Mouse (Mus musculus) intestine, embryonic 15.5 days (tissue): ENCODE results near the gene Dpp6. TPM values are rescaled to one million over a fixed set of nuclear protein-coding genes. Genes with fewer than 3 reads are reported as not detected.

Experiments
- ATAC-seq: fragments of 200-750 bp; cut with Nextera tagmentation; 2 replicates; pipeline ENCODE4 v1.8.0; 2017; ENCODE audit warnings: moderate TSS enrichment, moderate library complexity
- H3K27ac ChIP-seq: fragments of 300-500 bp; sonication (generic); 2 replicates; pipeline ENCODE4 v1.5.1; 2015; ENCODE audit warnings: mild to moderate bottlenecking, inconsistent platforms
- H3K27me3 ChIP-seq: fragments of 300-500 bp; sonication (generic); replicated peaks from 2 replicates; pipeline ENCODE4 v1.6.1; 2015; ENCODE audit warnings: inconsistent platforms
- H3K36me3 ChIP-seq: fragments of 300-500 bp; sonication (generic); 2 replicates; pipeline ENCODE4 v1.6.1; 2015; ENCODE audit warnings: inconsistent platforms
- H3K4me1 ChIP-seq: fragments of 300-500 bp; sonication (generic); replicated peaks from 2 replicates; pipeline ENCODE4 v1.6.1; 2015; ENCODE audit warnings: inconsistent platforms
- H3K4me2 ChIP-seq: fragments of 300-500 bp; sonication (generic); replicated peaks from 2 replicates; pipeline ENCODE4 v1.6.1; 2015; ENCODE audit warnings: mild to moderate bottlenecking, inconsistent platforms
- H3K4me3 ChIP-seq: fragments of 300-500 bp; sonication (generic); replicated peaks from 2 replicates; pipeline ENCODE4 v1.5.1; 2015; ENCODE audit warnings: inconsistent platforms
- H3K9ac ChIP-seq: fragments of 300-500 bp; sonication (generic); 2 replicates; pipeline ENCODE4 v1.6.1; 2015; ENCODE audit warnings: inconsistent platforms
- H3K9me3 ChIP-seq: fragments of 300-500 bp; sonication (generic); 2 replicates; pipeline ENCODE4 v1.6.1; 2016; ENCODE audit warnings: inconsistent platforms
- WGBS: fragments of 180-500 bp; shearing (Covaris S2); methylation state at CpG from one replicate; pipeline ENCODE4 v1.1.7; 2015; 5-methylcytosine and 5-hydroxymethylcytosine counted together
- polyA plus RNA-seq: library from polyadenylated mRNA; unstranded; fragments of >200 nt; fragmentation: Nextera tagmentation; extraction: Ambion mirVana; gene quantifications from 2 replicates; pipeline ENCODE4 v1.2.1, GENCODE M21; 2015

The Dpp6 gene
- polyA plus RNA-seq, 1 experiment from 2014 or later, result 1.3 TPM

DNA sequence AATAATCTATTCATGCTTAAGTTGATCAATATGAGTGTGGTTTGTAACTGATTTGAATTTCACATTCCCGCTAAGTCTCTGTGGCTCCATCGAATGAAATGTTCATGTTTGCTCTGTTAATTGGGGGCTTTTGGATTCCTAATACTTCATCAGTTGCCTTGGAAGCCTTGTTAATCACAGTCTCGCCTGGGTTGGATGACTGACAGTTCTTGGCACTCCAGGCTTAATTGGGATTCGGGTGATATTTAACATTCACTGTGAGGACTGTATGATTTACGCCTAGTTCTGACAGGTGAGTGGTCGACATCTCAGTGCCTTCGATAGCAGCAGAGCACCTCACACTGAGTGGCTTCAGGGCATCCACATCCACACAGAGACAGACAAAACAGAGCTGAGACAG is 90.1 kb downstream of the Dpp6 start:
- H3K4me3 ChIP-seq, result no peak overlapping the region
- 76% methylated on average over 7 of the region's 7 CpGs for WGBS
- no peak overlapping the region for H3K9ac ChIP-seq
- H3K27me3 ChIP-seq, result no peaks in the 10 kb centered on the region
- peaks cover 8% of the 10 kb centered on the region; the same call in 1 of the 2 replicates for H3K4me1 ChIP-seq
- H3K27ac ChIP-seq, result no peak overlapping the region
- H3K9me3 ChIP-seq, result no peaks in the 10 kb centered on the region
- H3K4me2 ChIP-seq, result no peak overlapping the region
- no peak for ATAC-seq
- no peaks in the 10 kb centered on the region for H3K36me3 ChIP-seq

DNA sequence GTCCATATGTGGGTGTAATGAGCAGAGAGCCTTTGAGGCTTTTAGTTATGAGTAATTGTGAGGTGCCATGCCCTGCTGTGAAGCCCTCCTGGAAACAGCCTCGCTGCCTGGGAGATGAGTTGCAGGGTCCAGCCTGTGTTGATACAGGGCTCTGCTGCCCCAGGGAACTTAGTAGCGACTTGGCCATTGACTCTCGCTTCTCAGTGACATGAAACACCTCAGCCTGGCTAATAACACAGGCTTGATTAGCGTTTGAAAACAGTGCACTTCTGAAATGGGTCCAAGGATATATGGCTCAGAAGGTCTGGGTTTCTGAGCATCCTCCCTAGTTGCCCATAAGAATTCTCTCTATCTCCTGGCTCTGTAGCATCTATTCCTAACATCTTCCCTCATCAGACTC is 91.6 kb downstream of the Dpp6 start:
- WGBS, result 61% methylated on average over 4 of the region's 4 CpGs
- no peak overlapping the region for H3K27ac ChIP-seq
- no peak overlapping the region for H3K9ac ChIP-seq
- peaks cover 8% of the 10 kb centered on the region; the same call in 1 of the 2 replicates for H3K4me1 ChIP-seq
- H3K4me3 ChIP-seq, result no peak overlapping the region
- H3K36me3 ChIP-seq, result no peaks in the 10 kb centered on the region
- no peak overlapping the region for H3K4me2 ChIP-seq
- H3K9me3 ChIP-seq, result no peaks in the 10 kb centered on the region
- no peak for ATAC-seq
- H3K27me3 ChIP-seq, result no peaks in the 10 kb centered on the region

DNA sequence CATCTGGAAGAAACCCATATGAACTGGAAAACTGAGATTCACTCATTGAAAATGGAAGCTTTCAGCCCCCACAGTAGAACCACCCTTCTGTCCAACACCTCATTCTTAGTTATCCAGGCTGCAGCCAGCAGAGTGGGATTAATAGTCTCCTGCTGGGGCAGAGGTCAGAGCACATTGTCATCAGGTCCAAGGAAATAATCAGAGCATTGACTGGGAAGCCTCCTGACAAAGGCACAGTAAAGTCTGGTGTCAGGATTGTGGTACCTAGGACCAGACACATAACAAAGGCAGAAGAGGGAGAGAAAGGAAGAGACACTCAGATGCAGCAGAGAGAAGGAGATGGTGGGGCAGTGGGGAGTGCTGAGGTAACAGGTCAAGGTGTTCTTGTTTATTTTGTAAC is 93.3 kb downstream of the Dpp6 start:
- no peaks in the 10 kb centered on the region for H3K36me3 ChIP-seq
- ATAC-seq, result no peak
- H3K9me3 ChIP-seq, result no peaks in the 10 kb centered on the region
- H3K4me3 ChIP-seq, result no peak overlapping the region
- H3K9ac ChIP-seq, result no peak overlapping the region
- H3K27ac ChIP-seq, result no peak overlapping the region
- no peaks in the 10 kb centered on the region for H3K4me1 ChIP-seq
- no peaks in the 10 kb centered on the region for H3K27me3 ChIP-seq
- no peak overlapping the region for H3K4me2 ChIP-seq

DNA sequence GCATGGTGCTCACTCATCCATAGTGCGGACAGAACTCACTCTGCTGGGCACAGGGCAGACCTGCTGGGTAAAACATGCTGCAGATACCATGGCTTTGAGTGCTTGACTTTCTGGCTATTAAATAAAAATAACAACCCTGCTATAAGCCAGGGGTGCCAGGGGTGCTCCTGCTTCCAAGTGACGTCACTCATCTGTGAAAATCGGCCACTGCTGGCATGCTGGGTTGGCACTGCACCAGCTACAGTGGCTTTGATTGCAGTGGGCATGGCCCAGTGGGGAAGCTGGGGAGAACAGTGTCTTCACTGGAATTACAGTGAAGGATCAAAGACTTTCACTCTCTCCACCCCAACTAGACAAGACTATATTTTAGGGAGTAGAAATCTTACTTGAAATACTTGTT is 95.0 kb downstream of the Dpp6 start:
- no peaks in the 10 kb centered on the region for H3K9me3 ChIP-seq
- ATAC-seq, result no peak
- WGBS, result 90% methylated on average over 3 of the region's 3 CpGs
- H3K27me3 ChIP-seq, result no peaks in the 10 kb centered on the region
- no peak overlapping the region for H3K27ac ChIP-seq
- H3K4me2 ChIP-seq, result no peak overlapping the region
- no peak overlapping the region for H3K9ac ChIP-seq
- H3K36me3 ChIP-seq, result no peaks in the 10 kb centered on the region
- H3K4me1 ChIP-seq, result no peaks in the 10 kb centered on the region
- H3K4me3 ChIP-seq, result no peak overlapping the region

DNA sequence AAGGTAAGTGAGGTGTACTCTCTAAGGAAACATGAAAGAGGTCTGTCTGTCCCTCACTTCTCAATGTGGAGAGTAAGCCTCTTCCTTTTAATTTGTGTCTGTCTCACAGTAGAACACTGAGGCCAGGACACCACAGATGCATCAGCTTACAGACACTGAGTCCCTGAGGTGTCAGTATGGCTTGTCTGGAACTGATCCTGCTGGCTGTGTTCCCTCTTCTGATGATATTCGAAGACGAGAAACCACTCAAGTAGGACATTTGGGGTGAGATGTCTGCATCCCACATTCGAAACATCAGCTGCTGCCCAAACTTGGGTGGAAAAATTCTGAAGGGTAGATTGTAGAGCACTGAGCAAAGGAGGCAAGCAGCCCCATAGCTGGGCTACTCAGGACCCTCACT is 101.8 kb downstream of the Dpp6 start:
- Histone ChIP-seq H3K27me3 (no peaks in the 10 kb centered on the region), H3K4me1 (no peaks in the 10 kb centered on the region), H3K9ac (no peak overlapping the region), H3K4me2 (no peak overlapping the region), H3K4me3 (no peak overlapping the region), H3K27ac (no peak overlapping the region), H3K9me3 (no peaks in the 10 kb centered on the region), H3K36me3 (no peaks in the 10 kb centered on the region)
- no peak for ATAC-seq
- WGBS, result 90% methylated on average over 3 of the region's 3 CpGs

DNA sequence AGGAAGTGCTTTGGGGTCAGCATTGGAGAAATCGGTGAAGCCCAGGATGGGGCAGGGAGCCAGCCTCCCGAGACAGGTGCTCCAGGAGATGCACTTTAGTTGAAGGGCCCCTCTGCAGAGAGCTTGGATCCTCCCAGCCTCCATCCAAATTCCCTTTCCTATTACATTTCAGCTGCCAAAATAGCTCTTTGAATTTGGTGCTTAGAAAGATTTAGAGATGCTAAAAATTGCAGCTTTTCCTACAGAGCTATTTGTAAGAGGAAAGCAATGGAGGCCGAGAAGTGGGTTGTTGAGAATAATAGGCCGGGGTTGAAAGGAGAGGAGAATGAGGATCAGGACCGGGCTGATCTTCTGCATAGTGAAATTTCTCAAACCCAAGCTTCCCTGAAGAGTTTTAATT is 107.5 kb downstream of the Dpp6 start:
- Histone ChIP-seq H3K9ac (no peak overlapping the region), H3K4me3 (no peak overlapping the region), H3K36me3 (no peaks in the 10 kb centered on the region), H3K27me3 (no peaks in the 10 kb centered on the region), H3K27ac (no peak overlapping the region), H3K4me1 (no peaks in the 10 kb centered on the region), H3K9me3 (no peaks in the 10 kb centered on the region), H3K4me2 (no peak overlapping the region)
- 85% methylated on average over 5 of the region's 5 CpGs for WGBS
- ATAC-seq, result no peak

DNA sequence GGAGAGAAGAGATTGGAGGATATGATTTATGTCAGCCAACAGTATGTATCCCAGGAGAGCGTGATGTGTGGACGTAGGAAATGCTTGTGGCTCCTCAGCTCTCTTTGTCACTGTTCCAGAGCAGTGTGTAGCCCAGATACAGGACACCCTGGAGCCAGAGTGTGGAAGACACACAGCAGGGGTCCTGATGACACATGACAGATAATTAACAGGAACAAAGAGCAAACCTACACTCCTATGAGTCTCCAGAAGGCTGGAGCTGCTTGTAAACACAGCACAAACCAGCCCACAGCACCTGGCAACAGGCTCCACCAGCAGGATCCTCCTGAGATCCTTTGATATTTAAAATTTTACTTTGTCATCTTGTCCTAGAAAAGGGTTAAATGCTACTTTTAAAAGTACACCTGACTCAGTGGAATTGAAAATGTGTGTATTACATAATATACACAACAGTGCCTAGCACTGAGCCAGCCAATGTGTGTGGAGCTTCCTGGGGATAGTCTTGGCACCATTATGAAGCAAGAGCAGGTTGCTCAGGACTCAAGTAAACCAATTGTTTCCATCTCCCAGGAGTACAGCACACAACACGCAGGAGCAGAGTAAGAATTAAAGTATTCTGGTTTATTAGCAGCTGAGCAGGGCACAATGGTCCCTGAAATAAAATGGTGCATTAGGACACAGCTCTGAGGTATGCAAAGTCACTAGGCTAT is 115.6 kb downstream of the Dpp6 start:
- Histone ChIP-seq H3K4me2 (no peak overlapping the region), H3K36me3 (no peaks in the 10 kb centered on the region), H3K9me3 (no peaks in the 10 kb centered on the region), H3K27ac (no peak overlapping the region), H3K27me3 (no peaks in the 10 kb centered on the region), H3K9ac (no peak overlapping the region), H3K4me1 (no peaks in the 10 kb centered on the region), H3K4me3 (no peak overlapping the region)
- 55% methylated on average over 3 of the region's 3 CpGs for WGBS
- no peak for ATAC-seq

DNA sequence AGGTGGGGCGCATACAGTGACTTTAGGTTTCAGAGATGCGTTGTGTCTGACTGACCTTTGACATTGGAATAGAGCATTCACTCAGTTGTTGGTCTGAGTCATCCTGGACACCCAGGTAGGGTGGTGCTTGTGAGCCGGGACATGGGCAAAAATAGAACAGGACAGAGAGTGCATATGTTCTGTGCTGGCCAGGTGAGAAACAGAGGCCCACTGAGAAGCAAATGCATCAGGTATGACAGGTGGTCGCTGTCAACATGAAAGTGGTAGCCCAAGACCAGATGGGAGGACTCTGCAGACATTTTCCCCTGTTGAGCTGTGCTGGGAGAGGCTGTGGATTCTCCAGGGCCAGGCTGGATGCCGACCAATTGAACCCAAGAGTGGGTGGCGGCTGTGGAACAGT is 117.9 kb downstream of the Dpp6 start:
- Histone ChIP-seq H3K9me3 (no peaks in the 10 kb centered on the region), H3K36me3 (no peaks in the 10 kb centered on the region), H3K4me2 (no peak overlapping the region), H3K9ac (no peak overlapping the region), H3K27me3 (no peaks in the 10 kb centered on the region), H3K4me3 (no peak overlapping the region), H3K27ac (no peak overlapping the region), H3K4me1 (no peaks in the 10 kb centered on the region)
- WGBS, result 86% methylated on average over 6 of the region's 6 CpGs
- ATAC-seq, result no peak

DNA sequence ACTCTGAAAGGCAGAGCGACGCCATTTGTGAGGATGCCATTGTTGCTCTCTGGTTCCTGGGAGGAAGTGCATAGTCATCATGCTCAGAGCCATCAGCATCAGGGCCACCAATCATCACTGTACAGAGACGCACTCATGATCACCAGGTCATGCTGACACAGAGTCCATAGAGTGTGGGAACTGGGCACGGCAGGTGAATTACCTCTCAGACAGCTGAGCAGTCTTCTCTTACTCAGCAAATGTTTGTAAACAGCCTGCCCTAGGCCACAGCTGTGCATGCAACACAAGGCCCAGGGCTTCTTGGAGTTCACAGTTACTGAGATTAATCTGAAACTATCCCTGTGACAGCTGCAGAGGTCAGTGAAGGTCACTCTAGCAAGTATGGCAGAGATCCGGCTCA is 124.5 kb downstream of the Dpp6 start:
- Histone ChIP-seq H3K4me1 (no peaks in the 10 kb centered on the region), H3K4me2 (no peak overlapping the region), H3K9me3 (no peaks in the 10 kb centered on the region), H3K36me3 (no peaks in the 10 kb centered on the region), H3K27ac (no peak overlapping the region), H3K4me3 (no peak overlapping the region), H3K9ac (no peak overlapping the region), H3K27me3 (no peaks in the 10 kb centered on the region)
- 65% methylated on average over 5 of the region's 5 CpGs for WGBS
- ATAC-seq, result no peak

DNA sequence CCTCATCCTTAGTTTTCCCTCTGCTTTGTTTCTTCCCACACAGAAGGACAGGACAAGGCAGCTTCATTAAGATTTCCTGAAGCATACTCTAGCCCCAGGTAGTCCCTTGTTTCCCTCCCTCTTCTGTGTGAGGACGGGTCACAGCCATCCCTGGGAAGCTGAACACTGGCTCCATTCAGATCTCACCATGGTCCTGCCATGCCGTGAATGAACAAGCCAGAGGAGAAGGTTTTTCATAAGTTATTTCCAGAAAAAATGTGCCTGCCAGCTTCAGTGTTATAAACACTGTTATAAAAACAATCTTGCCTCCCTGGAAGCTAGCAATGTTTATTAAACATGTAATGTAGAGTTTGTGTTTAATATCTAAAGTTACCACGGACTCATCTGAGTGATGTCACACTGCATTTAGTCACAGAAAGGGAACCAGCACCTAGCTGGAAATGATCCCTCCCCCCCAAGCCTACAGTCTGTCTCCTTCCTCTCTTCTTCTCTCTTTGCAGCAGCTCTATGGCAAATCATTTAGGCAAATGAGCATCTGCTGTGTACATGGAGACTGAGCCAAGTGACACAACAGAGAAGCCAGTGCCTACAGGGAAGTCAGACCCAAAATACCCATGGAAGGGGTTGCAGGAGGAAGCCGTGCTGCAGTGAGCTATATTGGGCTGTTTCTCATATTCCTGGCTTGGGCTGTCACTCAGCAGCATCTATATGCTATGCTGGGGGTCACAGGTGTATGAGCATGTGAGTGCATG is 128.3 kb downstream of the Dpp6 start:
- Histone ChIP-seq H3K4me1 (no peaks in the 10 kb centered on the region), H3K9me3 (no peaks in the 10 kb centered on the region), H3K27me3 (no peaks in the 10 kb centered on the region), H3K36me3 (no peaks in the 10 kb centered on the region), H3K4me3 (no peak overlapping the region), H3K4me2 (no peak overlapping the region), H3K27ac (no peak overlapping the region), H3K9ac (no peak overlapping the region)
- WGBS, result 53% methylated on average over 4 of the region's 4 CpGs
- ATAC-seq, result no peak

DNA sequence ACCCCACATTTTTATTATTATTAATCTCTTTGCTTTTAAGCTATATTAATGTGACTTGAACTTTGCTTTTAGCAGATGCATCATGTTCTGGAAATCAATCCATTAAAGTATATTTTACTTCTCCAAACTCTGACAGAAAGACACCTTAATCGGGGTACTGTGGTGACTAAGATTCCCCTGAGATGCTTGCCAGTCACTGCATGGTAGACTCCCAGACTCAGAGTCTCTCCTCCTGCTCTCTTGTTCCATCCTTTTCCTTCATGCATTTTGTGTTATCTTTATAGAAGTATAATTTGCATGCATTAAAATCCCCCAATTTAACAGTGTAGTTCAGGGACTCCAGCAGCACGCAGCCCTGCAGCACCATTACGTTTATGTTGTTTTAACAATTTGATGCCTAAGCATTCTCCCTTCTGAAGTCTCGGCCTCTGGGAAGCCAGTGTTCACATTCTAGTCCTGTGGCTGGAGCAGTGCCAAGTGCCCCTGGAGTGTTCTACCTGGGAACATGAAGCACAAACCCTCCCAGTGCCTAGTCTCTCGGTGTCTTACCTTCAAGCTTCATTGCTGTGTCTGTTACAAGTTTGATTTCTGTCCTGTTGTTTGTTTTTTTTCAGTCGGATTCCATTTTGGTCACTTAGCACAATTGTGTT is 153.1 kb downstream of the Dpp6 start:
- Histone ChIP-seq H3K27ac (no peak overlapping the region), H3K4me2 (no peak overlapping the region), H3K9me3 (no peaks in the 10 kb centered on the region), H3K4me3 (no peak overlapping the region), H3K9ac (no peak overlapping the region), H3K4me1 (no peaks in the 10 kb centered on the region), H3K27me3 (no peaks in the 10 kb centered on the region), H3K36me3 (no peaks in the 10 kb centered on the region)
- WGBS, result 62% methylated on average over 6 of the region's 6 CpGs
- no peak for ATAC-seq

DNA sequence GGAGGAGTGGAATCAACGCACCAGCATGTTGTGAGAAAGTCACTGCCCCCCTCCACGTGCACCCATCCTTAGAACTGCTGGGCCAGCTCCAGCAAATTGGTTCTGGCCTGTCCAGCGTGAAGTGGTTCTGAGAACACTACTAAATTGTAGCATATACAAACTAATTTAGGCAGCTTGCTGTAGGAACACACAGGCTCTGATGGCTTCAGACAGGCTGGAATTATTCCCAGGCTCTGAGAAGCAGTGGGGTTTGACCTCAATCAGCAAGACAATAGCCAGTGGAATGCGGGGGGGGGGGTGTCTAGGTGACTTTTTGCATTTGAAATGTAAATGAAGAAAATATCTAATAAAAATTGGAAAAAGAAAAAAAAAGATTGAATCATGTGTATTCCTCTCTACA is 156.2 kb downstream of the Dpp6 start:
- H3K4me2 ChIP-seq, result no peak overlapping the region
- H3K36me3 ChIP-seq, result no peaks in the 10 kb centered on the region
- no peaks in the 10 kb centered on the region for H3K9me3 ChIP-seq
- 45% methylated on average over 4 of the region's 4 CpGs for WGBS
- no peaks in the 10 kb centered on the region for H3K4me1 ChIP-seq
- no peaks in the 10 kb centered on the region for H3K27me3 ChIP-seq
- H3K9ac ChIP-seq, result no peak overlapping the region
- H3K27ac ChIP-seq, result no peak overlapping the region
- no peak overlapping the region for H3K4me3 ChIP-seq
- no peak for ATAC-seq

DNA sequence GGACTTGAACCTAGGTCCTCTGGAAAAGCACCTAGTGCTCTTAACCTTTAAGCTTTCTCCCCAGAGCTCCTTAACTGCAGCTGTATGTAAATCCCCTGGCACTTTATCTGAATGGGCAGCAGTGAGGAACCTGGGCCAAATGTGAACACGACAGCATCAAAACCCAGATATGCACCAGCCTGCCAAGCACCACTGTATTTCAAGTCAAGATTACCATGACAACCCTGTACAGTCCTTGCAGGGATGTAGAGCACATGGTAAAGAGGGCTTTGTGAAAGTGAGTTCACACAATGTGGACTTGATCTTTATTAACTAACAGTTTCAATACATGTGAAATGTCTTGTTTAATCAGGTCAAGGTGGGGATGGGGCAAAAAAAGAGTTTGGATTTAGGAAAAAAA is 162.3 kb downstream of the Dpp6 start:
- Histone ChIP-seq H3K4me2 (no peak overlapping the region), H3K36me3 (no peaks in the 10 kb centered on the region), H3K27ac (no peak overlapping the region), H3K4me3 (no peak overlapping the region), H3K9ac (no peak overlapping the region), H3K4me1 (no peaks in the 10 kb centered on the region), H3K9me3 (no peaks in the 10 kb centered on the region), H3K27me3 (no peaks in the 10 kb centered on the region)
- no peak for ATAC-seq
- WGBS, result 65% methylated on average over 1 of the region's 1 CpGs
